Mouse (Mus musculus): ENCODE data around the gene Syndig1l. TPM values are rescaled to one million over a fixed set of nuclear protein-coding genes. Genes with fewer than 3 reads are reported as not detected.

Gene Syndig1l
- 3.2 and 29.8 TPM in 2 replicates for polyA plus RNA-seq (2012; rRNA removed)

DNA sequence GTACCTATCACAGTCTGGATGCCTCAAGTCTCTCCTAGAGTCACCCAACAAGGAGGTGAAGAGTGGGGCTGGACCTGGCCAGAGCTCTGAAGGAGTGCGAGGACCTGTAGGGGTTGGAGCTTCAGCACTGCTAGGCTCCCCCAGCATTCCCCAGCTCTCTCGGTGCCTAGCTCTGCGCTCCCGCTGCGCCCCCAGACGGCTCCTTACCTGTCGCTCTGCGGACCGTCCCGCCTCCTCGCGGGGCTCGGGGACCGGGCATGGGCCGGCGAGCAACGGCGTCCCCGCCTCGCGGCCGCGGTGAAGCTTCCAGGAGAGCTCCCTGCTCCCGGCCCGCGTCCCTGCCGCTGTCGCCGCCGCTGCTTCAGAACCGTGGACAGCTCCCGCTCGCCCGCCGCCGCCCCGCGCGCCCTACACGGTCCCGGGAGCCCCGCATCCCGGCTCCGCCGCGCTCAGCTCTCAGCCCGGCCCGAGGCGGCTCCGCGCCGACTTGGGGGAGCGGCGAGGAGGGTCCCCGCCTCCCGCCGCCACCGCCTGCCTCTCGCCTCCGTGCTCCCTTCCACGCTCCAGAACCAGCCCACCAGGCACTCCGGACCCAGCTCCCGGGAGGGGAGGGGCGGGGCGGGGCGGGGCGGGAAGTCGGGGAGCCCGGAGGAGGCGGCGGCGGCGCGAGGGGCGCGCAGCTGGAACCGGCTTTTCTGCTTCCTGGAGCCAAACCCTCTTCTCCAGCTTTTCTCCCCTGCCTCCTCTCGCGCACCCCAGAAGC, at the start of gene Syndig1l:
Gene Syndig1l, minus strand, starts transcription at position 513 of the 763 bp plus-strand sequence.
- TF ChIP-seq CTCF (IDR thresholded peaks at IDR 0.05; ENCODE audit: extremely low read depth, insufficient read depth, low read length): no peak
- TF ChIP-seq POLR2A (IDR thresholded peaks at IDR 0.05; ENCODE audit: extremely low read depth, insufficient read depth, low read length): no peak
- Histone ChIP-seq H3K27ac (ENCODE audit: insufficient read depth, low read length) (no peak within 1 kb of the TSS), H3K4me1 (ENCODE audit: control insufficient read depth, insufficient read depth, low read length) (no peaks in the 10 kb centered on the region), H3K4me3 (ENCODE audit: insufficient read depth, low read length) (peak within 1 kb of the TSS; percentile 25)

DNA sequence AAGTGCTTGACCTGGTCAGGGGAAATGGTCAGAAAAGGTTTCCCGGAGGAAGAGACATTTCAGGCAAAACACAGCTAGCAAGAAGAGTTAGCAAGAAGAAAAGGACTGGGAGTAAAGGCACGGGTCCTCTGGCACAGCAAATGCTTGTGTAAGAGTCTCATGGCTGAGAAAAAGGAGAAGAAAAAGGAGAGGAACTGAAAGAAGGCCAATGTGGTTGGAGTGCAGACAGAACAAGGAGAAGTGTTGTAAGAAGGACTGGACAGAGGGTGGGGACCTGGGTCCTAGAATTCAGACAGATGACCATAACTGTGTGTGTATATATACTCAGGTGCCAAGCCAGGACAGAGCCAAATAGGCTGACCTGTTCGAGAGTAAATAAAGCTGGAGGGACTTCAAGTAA, 49.5 kb upstream of the Syndig1l start:
- Histone ChIP-seq H3K4me3 (ENCODE audit: insufficient read depth, low read length) (no peak overlapping the region), H3K27ac (ENCODE audit: insufficient read depth, low read length) (no peak overlapping the region), H3K4me1 (ENCODE audit: control insufficient read depth, insufficient read depth, low read length) (no peaks in the 10 kb centered on the region)
- TF ChIP-seq POLR2A (IDR thresholded peaks at IDR 0.05; ENCODE audit: extremely low read depth, insufficient read depth, low read length): no peak
- TF ChIP-seq CTCF (IDR thresholded peaks at IDR 0.05; ENCODE audit: extremely low read depth, insufficient read depth, low read length): no peak

DNA sequence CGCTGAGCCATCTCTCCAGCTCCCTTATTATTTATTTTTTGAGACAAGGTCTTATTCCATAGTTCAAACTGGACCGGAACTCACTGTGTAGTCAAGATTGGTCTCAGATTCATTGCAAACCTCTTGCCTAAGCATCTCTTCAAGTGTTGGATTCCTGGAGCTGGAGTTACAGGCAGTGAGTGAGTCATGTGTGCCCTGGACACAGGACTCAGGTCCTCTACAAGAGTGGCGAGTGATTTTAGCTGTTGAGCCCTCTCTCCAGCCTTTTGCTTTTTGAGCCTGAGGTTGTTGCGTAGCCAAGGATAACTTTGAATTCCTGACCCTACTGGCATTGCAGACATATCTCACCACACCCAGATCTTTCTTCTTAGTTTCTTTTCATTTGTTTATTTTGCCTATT, 47.1 kb upstream of the Syndig1l start:
- H3K4me3 ChIP-seq (ENCODE audit: insufficient read depth, low read length): no peak overlapping the region
- no peaks in the 10 kb centered on the region for H3K4me1 ChIP-seq (ENCODE audit: control insufficient read depth, insufficient read depth, low read length)
- H3K27ac ChIP-seq (ENCODE audit: insufficient read depth, low read length): no peak overlapping the region
- TF ChIP-seq CTCF (IDR thresholded peaks at IDR 0.05; ENCODE audit: extremely low read depth, insufficient read depth, low read length) (no peak), POLR2A (IDR thresholded peaks at IDR 0.05; ENCODE audit: extremely low read depth, insufficient read depth, low read length) (no peak)

DNA sequence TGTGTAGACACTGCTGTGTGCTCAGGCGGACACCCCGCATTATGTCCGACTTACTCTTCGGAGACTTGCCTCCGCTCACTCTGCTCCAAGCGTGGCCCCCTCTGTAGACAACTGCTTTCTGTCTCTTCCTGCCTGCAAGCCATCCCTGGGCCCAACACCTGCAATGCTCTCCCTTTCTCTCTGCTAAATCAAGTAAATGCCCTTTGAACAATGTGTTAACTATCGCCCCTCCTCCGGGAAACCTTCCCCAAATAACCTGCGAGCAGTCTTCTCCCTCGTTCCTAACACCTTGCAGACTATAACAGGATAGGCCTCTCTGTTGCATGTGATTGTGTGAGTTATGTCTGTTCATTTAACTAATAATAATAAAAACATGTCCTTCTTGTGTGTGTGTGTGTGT, 44.9 kb upstream of the Syndig1l start:
- no peak overlapping the region for H3K4me3 ChIP-seq (ENCODE audit: insufficient read depth, low read length)
- no peak for TF ChIP-seq POLR2A (IDR thresholded peaks at IDR 0.05; ENCODE audit: extremely low read depth, insufficient read depth, low read length)
- TF ChIP-seq CTCF (IDR thresholded peaks at IDR 0.05; ENCODE audit: extremely low read depth, insufficient read depth, low read length): no peak
- no peak overlapping the region for H3K27ac ChIP-seq (ENCODE audit: insufficient read depth, low read length)
- H3K4me1 ChIP-seq (ENCODE audit: control insufficient read depth, insufficient read depth, low read length): no peaks in the 10 kb centered on the region

DNA sequence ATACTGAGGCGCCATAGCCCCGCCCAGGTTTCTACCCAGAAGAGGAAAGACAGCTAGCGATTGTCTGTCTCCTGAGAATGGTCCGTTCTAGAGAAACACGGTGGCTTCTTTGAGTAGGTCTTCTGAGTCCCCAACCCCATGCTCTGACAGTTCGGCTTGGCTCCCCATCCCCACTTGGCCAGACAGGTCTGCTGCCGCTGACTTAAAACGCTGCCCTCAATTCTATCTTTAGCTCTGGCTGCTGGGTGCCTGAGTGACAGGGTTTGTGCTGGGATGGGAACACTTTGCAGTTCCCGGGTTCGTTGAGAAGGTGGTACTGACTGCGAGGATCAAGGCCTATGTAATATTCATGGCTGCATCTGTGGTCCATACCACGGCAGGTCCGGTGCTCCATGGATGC, 34.7 kb upstream of the Syndig1l start:
- no peak for TF ChIP-seq CTCF (IDR thresholded peaks at IDR 0.05; ENCODE audit: extremely low read depth, insufficient read depth, low read length)
- no peak for TF ChIP-seq POLR2A (IDR thresholded peaks at IDR 0.05; ENCODE audit: extremely low read depth, insufficient read depth, low read length)
- H3K27ac ChIP-seq (ENCODE audit: insufficient read depth, low read length): no peak overlapping the region
- no peak overlapping the region for H3K4me3 ChIP-seq (ENCODE audit: insufficient read depth, low read length)
- H3K4me1 ChIP-seq (ENCODE audit: control insufficient read depth, insufficient read depth, low read length): no peaks in the 10 kb centered on the region

DNA sequence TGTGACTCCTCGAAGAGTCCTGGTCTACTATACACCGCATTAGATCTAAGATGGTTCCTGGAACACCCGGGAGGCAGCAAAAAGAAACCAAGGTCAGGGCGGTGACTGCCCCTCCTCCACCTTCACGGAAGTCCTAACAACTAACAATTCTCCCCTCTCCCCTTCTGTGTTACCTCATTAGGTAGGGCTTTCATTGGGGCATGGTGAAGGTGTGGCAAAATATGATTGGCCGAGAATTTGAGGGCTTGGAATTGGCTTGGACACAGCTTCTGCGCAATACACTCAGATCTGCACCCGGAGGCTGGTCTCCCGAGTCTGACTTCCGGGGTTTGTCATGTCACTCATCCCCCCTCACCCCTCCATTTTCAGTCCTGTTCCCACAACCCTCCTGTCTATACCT, 29.8 kb upstream of the Syndig1l start:
- Histone ChIP-seq H3K27ac (ENCODE audit: insufficient read depth, low read length) (no peak overlapping the region), H3K4me1 (ENCODE audit: control insufficient read depth, insufficient read depth, low read length) (no peaks in the 10 kb centered on the region), H3K4me3 (ENCODE audit: insufficient read depth, low read length) (no peak overlapping the region)
- TF ChIP-seq POLR2A (IDR thresholded peaks at IDR 0.05; ENCODE audit: extremely low read depth, insufficient read depth, low read length) (no peak), CTCF (IDR thresholded peaks at IDR 0.05; ENCODE audit: extremely low read depth, insufficient read depth, low read length) (no peak)

DNA sequence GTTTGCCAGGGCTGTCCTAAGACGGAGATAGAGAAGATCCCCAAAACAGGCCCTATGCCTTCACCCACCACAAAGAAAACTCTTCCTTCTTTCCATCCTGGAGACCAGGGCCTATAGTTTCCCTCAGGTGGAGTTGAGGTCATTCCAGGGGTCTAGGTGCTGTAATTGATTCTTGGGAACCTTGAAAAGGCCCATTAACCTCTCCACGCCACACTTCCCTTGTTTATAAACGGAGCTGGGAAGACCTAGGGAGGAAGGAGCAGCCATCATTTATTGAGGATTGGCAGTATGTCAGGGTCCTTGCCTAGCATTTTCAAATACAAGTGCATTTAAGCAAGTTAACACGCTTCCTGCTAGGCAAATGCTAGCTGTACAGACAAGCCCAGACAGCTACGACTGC, 28.8 kb upstream of the Syndig1l start:
- Histone ChIP-seq H3K4me3 (ENCODE audit: insufficient read depth, low read length) (no peak overlapping the region), H3K27ac (ENCODE audit: insufficient read depth, low read length) (no peak overlapping the region), H3K4me1 (ENCODE audit: control insufficient read depth, insufficient read depth, low read length) (no peaks in the 10 kb centered on the region)
- TF ChIP-seq CTCF (IDR thresholded peaks at IDR 0.05; ENCODE audit: extremely low read depth, insufficient read depth, low read length): no peak
- TF ChIP-seq POLR2A (IDR thresholded peaks at IDR 0.05; ENCODE audit: extremely low read depth, insufficient read depth, low read length): no peak

DNA sequence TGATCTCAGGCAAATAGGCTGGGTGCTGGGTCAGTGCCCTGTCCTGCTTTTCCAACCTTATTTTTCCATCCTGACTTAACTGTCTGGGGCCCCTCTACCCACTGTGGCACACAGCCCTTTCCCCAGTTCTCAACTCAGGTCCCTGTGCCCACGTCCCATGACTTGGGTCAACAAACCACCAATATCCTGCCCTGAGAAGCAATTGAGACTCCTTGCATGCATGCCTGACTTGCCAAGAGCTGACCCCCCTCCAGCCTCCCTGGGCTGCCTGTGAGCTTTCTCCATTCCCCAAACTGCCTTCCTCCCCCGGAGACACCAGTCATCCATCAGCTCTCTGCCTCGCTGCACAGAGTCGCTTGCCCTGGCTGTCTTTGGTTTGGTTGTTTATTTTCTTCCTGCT, 28.4 kb upstream of the Syndig1l start:
- H3K27ac ChIP-seq (ENCODE audit: insufficient read depth, low read length): no peak overlapping the region

DNA sequence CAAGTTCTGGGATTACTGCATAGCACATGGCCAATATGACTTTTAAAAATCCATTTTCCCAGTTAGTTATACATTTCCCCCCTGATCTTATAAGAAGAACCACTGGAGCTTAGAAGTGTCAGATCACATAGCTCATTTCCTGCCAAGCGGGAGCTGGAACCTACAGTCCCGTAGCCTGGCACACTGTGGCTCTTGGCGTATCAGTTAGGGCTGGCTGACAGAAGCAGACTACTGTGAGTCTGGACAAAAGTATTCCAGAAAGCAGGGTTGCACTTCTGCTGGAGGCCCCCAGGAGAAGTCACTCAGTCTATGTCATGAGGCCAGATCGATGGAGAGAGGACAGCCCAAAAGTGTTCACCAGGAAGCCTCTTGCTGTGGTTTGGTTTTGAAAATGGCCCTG, 27.8 kb upstream of the Syndig1l start:
- Histone ChIP-seq H3K27ac (ENCODE audit: insufficient read depth, low read length) (no peak overlapping the region), H3K4me3 (ENCODE audit: insufficient read depth, low read length) (no peak overlapping the region)
- TF ChIP-seq POLR2A (IDR thresholded peaks at IDR 0.05; ENCODE audit: extremely low read depth, insufficient read depth, low read length) (no peak), CTCF (IDR thresholded peaks at IDR 0.05; ENCODE audit: extremely low read depth, insufficient read depth, low read length) (no peak)

More for the DNA sequence above, 28.4 kb upstream of the Syndig1l start:
- H3K4me1 ChIP-seq (ENCODE audit: control insufficient read depth, insufficient read depth, low read length): no peaks in the 10 kb centered on the region
- TF ChIP-seq CTCF (IDR thresholded peaks at IDR 0.05; ENCODE audit: extremely low read depth, insufficient read depth, low read length): no peak
- no peak for TF ChIP-seq POLR2A (IDR thresholded peaks at IDR 0.05; ENCODE audit: extremely low read depth, insufficient read depth, low read length)
- H3K4me3 ChIP-seq (ENCODE audit: insufficient read depth, low read length): no peak overlapping the region

DNA sequence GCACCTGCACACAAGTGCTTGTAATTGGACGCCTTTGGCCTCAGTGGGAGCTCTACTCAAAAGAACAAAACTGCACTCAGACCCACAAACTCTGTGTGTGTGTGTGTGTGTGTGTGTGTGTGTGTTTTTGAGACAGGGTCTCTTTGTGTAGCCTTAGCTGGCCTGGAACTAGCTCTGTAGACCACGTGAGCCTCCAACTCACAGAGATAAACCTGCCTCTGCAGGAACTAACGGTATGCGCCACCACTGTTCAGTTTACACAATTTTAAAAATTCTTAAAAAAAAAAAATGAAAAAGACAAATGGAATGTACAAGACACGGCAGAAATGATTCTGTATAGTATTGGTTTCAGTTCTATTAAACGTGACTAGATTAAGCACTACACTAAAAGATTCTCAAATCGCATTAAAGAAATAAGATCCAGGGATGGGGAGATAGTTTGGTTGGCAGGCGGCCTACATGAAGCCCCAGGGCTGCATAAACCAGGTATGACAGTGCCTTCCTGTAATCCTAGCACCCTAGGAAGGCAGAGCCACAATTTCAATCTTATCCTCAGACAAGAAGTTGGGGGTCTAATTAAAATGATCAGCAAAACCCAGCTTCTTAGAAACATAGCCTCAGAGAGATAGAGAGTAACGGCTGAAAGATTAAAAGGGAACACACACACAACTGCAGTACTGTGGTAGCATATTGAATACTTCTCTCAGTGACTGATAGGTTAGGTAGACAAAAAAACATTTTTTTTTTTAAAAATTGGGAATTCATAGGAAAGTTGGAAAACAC, 20.0 kb upstream of the Syndig1l start:
- no peak overlapping the region for H3K27ac ChIP-seq (ENCODE audit: insufficient read depth, low read length)
- H3K4me3 ChIP-seq (ENCODE audit: insufficient read depth, low read length): no peak overlapping the region
- TF ChIP-seq POLR2A (IDR thresholded peaks at IDR 0.05; ENCODE audit: extremely low read depth, insufficient read depth, low read length) (no peak), CTCF (IDR thresholded peaks at IDR 0.05; ENCODE audit: extremely low read depth, insufficient read depth, low read length) (no peak)
- no peaks in the 10 kb centered on the region for H3K4me1 ChIP-seq (ENCODE audit: control insufficient read depth, insufficient read depth, low read length)

More for the DNA sequence above, 27.8 kb upstream of the Syndig1l start:
- no peaks in the 10 kb centered on the region for H3K4me1 ChIP-seq (ENCODE audit: control insufficient read depth, insufficient read depth, low read length)
